Mouse (Mus musculus): ENCODE data around the gene Ly6g6d.
"Not testable (repeated sequence)": the region's sequence is repeated elsewhere in the genome, so short reads cannot be mapped to it uniquely, and the experiment has no call there.

The Ly6g6d gene

GRCm38 (mm10) chr17:35048932-35049440 lies 28.9 kb downstream of the Ly6g6d start:
- DNase-seq (ENCODE audit: low read depth, low spot score) = no peak

GRCm38 (mm10) chr17:35048149-35048931 lies 29.5 kb downstream of the Ly6g6d start:
- no peak for DNase-seq (ENCODE audit: low read depth, low spot score)

DNA sequence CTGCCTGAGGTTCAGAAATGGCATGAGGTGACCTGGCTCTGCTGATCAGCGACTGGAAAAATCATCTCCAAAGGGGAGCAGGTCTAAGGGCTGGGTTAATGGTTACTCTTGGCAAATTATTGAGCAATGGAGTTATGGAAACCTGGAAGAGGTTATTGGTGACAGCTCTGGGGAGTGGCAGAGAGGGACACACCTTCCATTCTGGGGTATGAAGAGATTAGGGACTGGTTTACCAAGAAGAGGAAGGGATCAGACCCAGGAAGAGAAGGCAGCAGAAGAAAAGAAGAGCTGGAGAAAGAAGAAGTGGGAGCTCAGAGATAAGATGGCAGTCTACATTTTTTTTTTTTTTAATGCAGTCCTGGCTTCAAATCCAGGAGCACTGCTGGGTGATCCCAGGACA lies 30.2 kb downstream of the Ly6g6d start:
- DNase-seq (ENCODE audit: low read depth, low spot score) = no peak

DNA sequence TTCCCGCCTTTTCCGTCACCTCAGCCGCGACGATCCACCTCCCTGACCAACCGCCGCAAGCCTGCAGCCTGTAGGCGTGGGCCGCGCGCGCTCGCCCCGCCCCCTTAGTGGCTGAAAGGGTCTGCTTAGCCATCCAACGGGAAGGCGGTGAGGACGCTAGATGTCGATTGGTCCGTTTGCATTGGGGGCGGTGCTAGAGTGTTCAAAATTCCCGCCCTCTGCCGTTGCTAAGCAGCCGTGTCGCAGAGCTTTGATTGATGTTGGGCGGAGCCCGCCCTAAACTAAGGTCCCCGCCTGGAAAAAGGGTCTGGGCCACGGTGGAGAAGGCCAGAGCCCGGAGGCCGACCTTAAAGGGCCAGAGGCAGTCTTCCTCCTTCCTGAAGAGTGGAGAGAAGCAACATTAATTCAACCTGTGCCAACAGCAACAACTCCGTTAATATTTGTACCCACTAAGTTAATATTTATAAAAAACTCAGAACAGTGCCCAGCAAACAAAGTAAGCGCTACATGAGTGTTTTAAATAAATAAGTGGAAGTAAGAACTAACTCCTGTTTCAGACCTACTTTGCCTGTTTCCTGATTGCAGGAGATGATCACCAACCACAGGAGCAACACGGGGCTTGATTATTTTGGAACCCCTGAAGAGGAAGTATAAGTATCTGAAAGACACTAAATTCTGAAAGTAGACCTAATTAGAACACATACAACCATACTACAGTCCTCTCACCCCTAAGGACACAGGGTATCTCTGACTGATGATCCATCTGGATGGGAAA lies 31.0 kb downstream of the Ly6g6d start, which contains the start of gene Msh5:
Msh5 (minus strand) TSS at position 65 of the 775 bp plus-strand sequence.
- peak; percentile 97 for DNase-seq (ENCODE audit: low read depth, low spot score)

- no peak for DNase-seq (ENCODE audit: low read depth, low spot score)
These were observed 31.8 kb downstream of the Ly6g6d start for GRCm38 (mm10) chr17:35045807-35046680.

DNA sequence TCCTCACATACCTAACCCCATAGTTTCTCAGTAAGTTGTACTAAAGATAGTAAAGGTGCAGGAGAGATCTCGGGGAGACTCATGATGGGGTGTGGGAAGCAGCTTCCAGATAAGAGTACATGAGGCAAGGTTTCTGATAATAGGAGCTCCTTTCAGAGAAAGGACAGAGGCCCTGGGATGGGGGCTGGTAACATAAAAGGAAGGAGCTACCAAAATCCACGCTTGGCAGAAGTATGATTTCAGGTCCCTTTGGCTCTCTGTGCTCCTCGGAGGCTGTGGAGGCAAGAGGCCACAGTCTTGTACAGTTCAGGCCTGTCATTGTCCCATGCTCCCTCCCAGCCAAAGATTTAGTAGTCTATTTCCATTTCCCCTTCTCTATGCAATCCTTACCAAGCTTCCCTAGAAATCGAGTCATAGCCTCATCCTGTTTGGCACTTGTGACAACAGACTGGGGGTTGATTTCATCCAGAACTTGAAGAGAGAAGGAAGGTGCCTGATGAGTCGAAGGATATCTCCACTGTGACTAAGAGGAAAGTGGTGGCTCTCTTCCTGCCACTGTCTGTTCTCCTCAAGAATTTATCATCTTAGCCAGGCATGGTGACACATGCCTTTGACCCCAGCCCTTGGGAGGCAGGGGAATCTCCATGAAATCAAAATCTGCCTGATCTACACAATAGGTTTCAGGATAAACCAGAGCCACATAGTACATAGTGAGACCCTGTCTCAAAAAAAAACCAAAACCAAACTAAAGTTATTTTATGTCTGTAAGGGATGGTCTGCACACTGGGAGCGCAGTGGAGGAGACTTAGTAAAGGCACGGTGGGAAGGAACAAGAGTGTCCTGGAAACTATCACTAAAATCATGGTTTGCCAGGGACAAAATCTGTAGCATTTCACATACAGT lies 32.7 kb downstream of the Ly6g6d start:
- no peak for DNase-seq (ENCODE audit: low read depth, low spot score)

DNA sequence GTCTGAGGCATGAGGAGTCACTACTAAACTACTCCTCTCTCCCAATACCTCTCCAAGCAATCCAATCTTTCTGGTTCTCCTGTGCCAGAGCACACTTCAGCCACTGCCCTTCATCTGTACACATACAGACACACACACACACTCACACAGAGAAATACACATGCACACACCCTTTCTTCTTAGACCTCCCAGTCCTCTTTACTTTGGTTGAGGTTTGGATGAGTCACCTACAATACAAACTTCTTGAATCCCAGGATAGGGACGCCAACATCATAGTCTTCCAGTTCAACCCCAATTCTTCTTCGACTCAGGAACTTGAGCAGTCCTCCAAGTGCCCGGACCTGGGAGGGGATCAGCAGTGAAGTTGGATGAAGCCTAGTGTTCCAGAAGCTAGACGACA lies 34.1 kb downstream of the Ly6g6d start:
- no peak for DNase-seq (ENCODE audit: low read depth, low spot score)

GRCm38 (mm10) chr17:35039121-35039873 lies 38.6 kb downstream of the Ly6g6d start:
- DNase-seq (ENCODE audit: low read depth, low spot score) = no peak

DNA sequence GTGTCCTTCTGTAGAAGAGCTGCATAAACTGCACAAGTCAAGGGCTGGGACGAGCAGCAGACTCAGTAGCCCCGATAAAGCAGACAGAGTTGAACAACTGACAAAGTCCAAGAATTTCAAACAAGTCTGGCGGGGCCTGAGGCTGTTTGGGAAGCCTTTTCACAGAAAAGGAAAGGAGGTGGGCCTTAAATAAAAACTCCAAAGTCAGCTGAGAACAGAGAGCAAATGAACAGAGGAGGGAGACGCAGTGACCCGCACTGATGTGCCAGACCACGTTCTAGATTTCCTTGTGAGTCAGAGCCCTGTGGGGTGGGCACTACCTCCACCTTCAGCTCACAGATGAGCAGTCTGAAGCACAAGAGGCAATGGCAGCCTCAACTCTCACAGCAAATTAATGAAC lies 43.0 kb downstream of the Ly6g6d start:
- no peak for DNase-seq (ENCODE audit: low read depth, low spot score)

GRCm38 (mm10) chr17:35033703-35034102 lies 44.2 kb downstream of the Ly6g6d start:
- not testable (repeated sequence) for DNase-seq (ENCODE audit: low read depth, low spot score)

GRCm38 (mm10) chr17:35032323-35032870 lies 45.5 kb downstream of the Ly6g6d start:
- no peak for DNase-seq (ENCODE audit: low read depth, low spot score)

- DNase-seq (ENCODE audit: low read depth, low spot score) = no peak
These were observed 46.0 kb downstream of the Ly6g6d start for GRCm38 (mm10) chr17:35031880-35032279.

DNA sequence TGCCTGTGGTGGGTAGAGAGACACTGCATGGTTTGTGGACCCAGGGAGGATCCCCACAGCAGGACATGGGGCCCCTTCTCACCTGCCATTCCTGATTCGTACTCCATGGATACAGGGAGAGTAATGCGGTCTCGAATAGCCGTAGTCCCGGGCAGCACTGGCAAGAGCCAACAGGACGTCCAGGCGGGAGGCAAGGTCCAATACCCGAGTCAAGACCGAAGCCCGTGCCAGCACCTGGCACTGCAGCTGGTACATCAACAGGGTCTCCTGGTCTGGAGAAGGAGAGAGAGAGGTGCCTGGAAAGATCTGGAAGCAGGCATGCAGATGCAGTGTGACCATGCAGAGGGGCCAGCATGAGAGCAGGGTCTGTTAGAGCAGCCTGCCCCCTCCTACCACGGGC lies 46.6 kb downstream of the Ly6g6d start:
- DNase-seq (ENCODE audit: low read depth, low spot score) = no peak

DNA sequence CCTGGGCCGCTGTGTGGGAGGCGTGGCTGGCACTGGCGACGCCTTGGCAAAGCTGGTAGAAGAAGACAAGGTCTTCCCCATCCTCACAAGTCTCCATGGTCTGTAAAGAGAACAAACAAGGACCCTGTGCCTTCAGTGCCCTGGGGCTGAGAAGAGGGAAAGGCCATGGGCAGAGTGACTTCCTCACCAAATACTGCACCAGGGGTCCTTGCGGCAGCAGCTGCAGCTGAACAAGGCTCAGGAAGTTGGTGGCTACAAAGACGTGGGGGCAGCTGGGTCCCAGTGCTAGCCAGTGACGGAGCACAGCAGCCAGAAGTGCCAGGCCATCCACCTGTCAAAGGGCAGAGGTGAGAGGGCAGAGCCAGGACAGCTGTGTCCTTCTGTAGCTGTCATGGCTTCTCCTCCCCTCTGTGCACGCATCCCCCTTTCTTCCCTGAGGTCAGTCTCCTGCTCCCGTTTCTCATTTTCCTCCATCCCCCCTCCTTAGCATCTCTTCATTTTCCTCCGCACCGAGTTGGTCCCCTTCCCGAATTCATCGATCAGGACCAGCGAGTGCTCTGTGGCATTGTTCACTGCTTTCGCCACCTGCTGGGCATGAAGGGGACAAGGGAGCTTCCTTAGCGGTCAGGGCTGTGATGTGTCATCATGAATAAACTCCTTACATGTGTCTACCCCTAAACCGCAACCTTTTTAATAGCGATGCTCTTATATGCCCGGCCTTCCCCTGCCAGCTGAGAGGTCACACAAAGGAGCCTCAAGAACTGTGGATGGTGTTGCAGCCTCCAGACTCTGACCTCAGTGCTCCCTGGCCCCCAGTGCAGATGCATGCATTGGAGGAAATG lies 48.0 kb downstream of the Ly6g6d start:
- no peak for DNase-seq (ENCODE audit: low read depth, low spot score)

GRCm38 (mm10) chr17:35028315-35028714 lies 49.5 kb downstream of the Ly6g6d start:
- no peak for DNase-seq (ENCODE audit: low read depth, low spot score)

- no peak for DNase-seq (ENCODE audit: low read depth, low spot score)
These were observed 50.4 kb downstream of the Ly6g6d start, which contains the start of gene Sapcd1 for GRCm38 (mm10) chr17:35027277-35028068. Gene Sapcd1, minus strand, starts transcription at chr17:35028016.

- DNase-seq (ENCODE audit: low read depth, low spot score) = no peak
These were observed 51.7 kb downstream of the Ly6g6d start for GRCm38 (mm10) chr17:35026206-35026605.
